ENCODE assay signal across 19 mouse cellular contexts in the genomic region with DNA sequence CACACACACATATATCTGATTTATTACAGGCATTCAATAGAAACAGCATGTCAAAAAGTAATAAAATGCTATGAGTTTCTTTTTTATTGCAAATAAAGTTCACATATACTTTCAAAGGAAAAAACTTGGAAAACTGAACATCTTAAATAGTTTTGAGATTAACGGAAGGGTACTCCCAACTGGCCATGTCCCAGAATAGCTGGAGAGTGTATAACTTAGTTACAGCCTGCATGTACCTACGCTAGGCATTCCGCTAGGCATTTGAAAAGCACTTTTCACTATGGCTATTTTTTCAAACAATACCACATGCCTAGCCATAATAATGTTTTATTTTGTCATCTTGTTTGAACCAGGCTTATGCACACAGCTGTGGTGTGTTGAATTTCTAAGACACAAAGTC. TPM values are rescaled to one million over a fixed set of nuclear protein-coding genes. Genes with fewer than 3 reads are reported as not detected.
DNase-seq lines count a peak whose midpoint lies in the region; ATAC-seq and TF ChIP-seq lines count a peak whose summit lies in the region.
"Had no signal": no experiment of that assay in that cellular context is flagged by ENCODE, and none has a peak within 500 bp of the region (broad histone marks: within the 10 kb centered on the region; RNA-seq: fewer than 3 reads in every experiment).

No protein-coding gene starts in this region.

- no peaks in the 10 kb centered on the region; the same call in 1 of the 2 replicates for H3K27me3 ChIP-seq in limb, embryonic 13.5 days
- H3K27me3 ChIP-seq in limb, embryonic 10.5 days (ENCODE audit: low read depth, poor library complexity, severe bottlenecking), result no peaks in the 10 kb centered on the region
- no peaks in the 10 kb centered on the region for H3K27me3 ChIP-seq in limb, embryonic 14.5 days (ENCODE audit: control insufficient read depth, insufficient read depth, low read length)
- H3K27me3 ChIP-seq: CH12.LX had no signal

- DNase-seq in limb, embryonic 10.5 days (ENCODE audit: low spot score), result no peak
- peak; percentile 55 for DNase-seq in limb, embryonic 14.5 days (ENCODE audit: low spot score)
- DNase-seq: adrenal gland, adult 2 months; adrenal gland, adult 8-10 months; adrenal gland, postnatal 10 days; adrenal gland, postnatal 14 days; adrenal gland, postnatal 25 days; adrenal gland, postnatal 36 days; B cell, adult 2 months; cerebellum, adult 11 months; cerebellum, adult 11-12 months; cerebellum, adult 18-20 months; cerebellum, adult 2 months had no signal

- H3K4me2 ChIP-seq in limb, embryonic 13.5 days (replicated peaks), result no peak overlapping the region
- no peak overlapping the region for H3K4me2 ChIP-seq in limb, embryonic 14.5 days (replicated peaks; ENCODE audit: low read depth, low read length, severe bottlenecking)

- TF ChIP-seq POLR2A in limb, embryonic 14.5 days (IDR thresholded peaks at IDR 0.05; ENCODE audit: borderline replicate concordance, extremely low read depth, insufficient read depth, insufficient read length), result no peak

- no peaks in the 10 kb centered on the region for H3K36me3 ChIP-seq in limb, embryonic 13.5 days
- H3K36me3 ChIP-seq in limb, embryonic 10.5 days, result no peaks in the 10 kb centered on the region
- H3K36me3 ChIP-seq in limb, embryonic 14.5 days (ENCODE audit: control insufficient read depth, insufficient read depth, low read length), result no peaks in the 10 kb centered on the region
- H3K36me3 ChIP-seq: G1E had no signal

- H3K4me1 ChIP-seq in limb, embryonic 13.5 days, result peaks cover 8% of the 10 kb centered on the region
- H3K4me1 ChIP-seq in limb, embryonic 10.5 days, result no peaks in the 10 kb centered on the region
- 0 out of 2 replicates have a peak, but pooled peaks cover 2% of the 10 kb centered on the region for H3K4me1 ChIP-seq in limb, embryonic 14.5 days (ENCODE audit: control insufficient read depth, insufficient read depth, low read length)

- H3K4me3 ChIP-seq in limb, embryonic 13.5 days, result no peak overlapping the region
- H3K4me3 ChIP-seq in limb, embryonic 10.5 days, result no peak overlapping the region
- no peak overlapping the region for H3K4me3 ChIP-seq in limb, embryonic 14.5 days (replicated peaks; ENCODE audit: low read length)

- no peak overlapping the region for H3K9ac ChIP-seq in limb, embryonic 13.5 days
- no peak overlapping the region for H3K9ac ChIP-seq in limb, embryonic 14.5 days (ENCODE audit: low read depth, low read length, severe bottlenecking)

- 52% methylated on average over 3 of the region's 3 CpGs for WGBS in limb, embryonic 13.5 days
- WGBS in limb, embryonic 10.5 days, result 97% methylated on average over 3 of the region's 3 CpGs
- WGBS in limb, embryonic 14.5 days, result 42% methylated on average over 3 of the region's 3 CpGs

- no peaks in the 10 kb centered on the region for H3K9me3 ChIP-seq in limb, embryonic 13.5 days
- no peaks in the 10 kb centered on the region for H3K9me3 ChIP-seq in limb, embryonic 10.5 days (replicated peaks)
- H3K9me3 ChIP-seq in limb, embryonic 14.5 days (ENCODE audit: control insufficient read depth, low read length), result no peaks in the 10 kb centered on the region
- H3K9me3 ChIP-seq: G1E had no signal

- H3K27ac ChIP-seq in limb, embryonic 13.5 days, result no peak overlapping the region
- no peak overlapping the region for H3K27ac ChIP-seq in limb, embryonic 10.5 days
- no peak overlapping the region for H3K27ac ChIP-seq in limb, embryonic 14.5 days (replicated peaks; ENCODE audit: low read depth, low read length)

- ATAC-seq in limb, embryonic 13.5 days (ENCODE audit: low FRiP score, low read depth), result peak; percentile 59; the same call in 1 of the 2 replicates
- ATAC-seq in limb, embryonic 14.5 days (ENCODE audit: low FRiP score, low read depth), result peak; percentile 57; the same call in 1 of the 2 replicates
- no peak for ATAC-seq in CD4-positive, CD25-positive, alpha-beta regulatory T cell, adult 4 months
- ATAC-seq: activated CD4-positive, CD25-positive, alpha-beta regulatory T cell, adult 4 months; Patski had no signal

RNA-seq across cellular contexts. Expression of a gene that starts 18.0 kb away (rescaled TPM):
- polyA plus RNA-seq in limb, embryonic 13.5 days (2015; fragmentation: Nextera tagmentation; extraction: Ambion mirVana), result 9.5 and 9.9 TPM in 2 replicates
- 8.6 and 10.4 TPM in 2 replicates for polyA plus RNA-seq in limb, embryonic 10.5 days (2016; fragmentation: Nextera tagmentation; extraction: Ambion mirVana)
- 12.6 and 12.9 TPM in 2 replicates for polyA plus RNA-seq in limb, embryonic 14.5 days (2012; rRNA removed)
- 10.3 and 10.7 TPM in 2 replicates for polyA plus RNA-seq in limb, embryonic 14.5 days (2014; fragmentation: Nextera tagmentation; extraction: Ambion mirVana)
- 1 to 10 TPM; 9.1 to 9.4 TPM for polyA plus RNA-seq in CD4-positive, CD25-positive, alpha-beta regulatory T cell, adult 4 months (2017; shearing (Covaris generic))
